Mouse (Mus musculus): ENCODE results near the gene Tet1. TPM values are rescaled to one million over a fixed set of nuclear protein-coding genes. Genes with fewer than 3 reads are reported as not detected.

Tet1 gene
- polyA plus RNA-seq, 1 experiment: 0.84 TPM

- TF ChIP-seq CTCF (IDR thresholded peaks at IDR 0.05; ENCODE audit: extremely low read depth, insufficient read depth, insufficient read length, insufficient replicate concordance) (no peak), POLR2A (IDR thresholded peaks at IDR 0.05; ENCODE audit: low read depth, low read length) (no peak)
- H3K4me3 ChIP-seq (ENCODE audit: extremely low read depth, insufficient read depth, insufficient read length): no peak overlapping the region
- no peak for DNase-seq (ENCODE audit: low read depth in 1 of 2, low spot score in 2 of 2)
- H3K36me3 ChIP-seq (ENCODE audit: control insufficient read depth, insufficient read depth, low read length): peaks cover 3% of the 10 kb centered on the region; the same call in 1 of the 2 replicates
- H3K27ac ChIP-seq (ENCODE audit: insufficient read depth, low read length): no peak overlapping the region
- H3K4me1 ChIP-seq (ENCODE audit: control insufficient read depth, insufficient read depth, insufficient read length): no peaks in the 10 kb centered on the region
- no peaks in the 10 kb centered on the region for H3K27me3 ChIP-seq (ENCODE audit: control insufficient read depth, insufficient read depth, low read length)
- 100% methylated on average over 2 of the region's 2 CpGs for WGBS
Measured at GRCm38 (mm10) chr10:62808766-62809165, 100.0 kb downstream of the Tet1 start.

- H3K36me3 ChIP-seq (ENCODE audit: control insufficient read depth, insufficient read depth, low read length): peaks cover 3% of the 10 kb centered on the region; the same call in 1 of the 2 replicates
- no peak for DNase-seq (ENCODE audit: low read depth in 1 of 2, low spot score in 2 of 2)
- H3K27ac ChIP-seq (ENCODE audit: insufficient read depth, low read length): no peak overlapping the region
- no peak for TF ChIP-seq POLR2A (IDR thresholded peaks at IDR 0.05; ENCODE audit: low read depth, low read length)
- TF ChIP-seq CTCF (IDR thresholded peaks at IDR 0.05; ENCODE audit: extremely low read depth, insufficient read depth, insufficient read length, insufficient replicate concordance): no peak
- H3K27me3 ChIP-seq (ENCODE audit: control insufficient read depth, insufficient read depth, low read length): no peaks in the 10 kb centered on the region
- no peak overlapping the region for H3K4me3 ChIP-seq (ENCODE audit: extremely low read depth, insufficient read depth, insufficient read length)
- no peaks in the 10 kb centered on the region for H3K4me1 ChIP-seq (ENCODE audit: control insufficient read depth, insufficient read depth, insufficient read length)
- 83% methylated on average over 7 of the region's 7 CpGs for WGBS
Measured at GRCm38 (mm10) chr10:62808316-62808715, 100.5 kb downstream of the Tet1 start.

GRCm38 (mm10) chr10:62804106-62804505 is 104.7 kb downstream of the Tet1 start:
- no peak for DNase-seq (ENCODE audit: low read depth in 1 of 2, low spot score in 2 of 2)
- Histone ChIP-seq H3K27ac (ENCODE audit: insufficient read depth, low read length) (no peak overlapping the region), H3K36me3 (ENCODE audit: control insufficient read depth, insufficient read depth, low read length) (no peaks in the 10 kb centered on the region), H3K27me3 (ENCODE audit: control insufficient read depth, insufficient read depth, low read length) (no peaks in the 10 kb centered on the region), H3K4me3 (ENCODE audit: extremely low read depth, insufficient read depth, insufficient read length) (no peak overlapping the region), H3K4me1 (ENCODE audit: control insufficient read depth, insufficient read depth, insufficient read length) (no peaks in the 10 kb centered on the region)
- 79% methylated on average over 2 of the region's 2 CpGs for WGBS
- peak; percentile 0; the same call in 1 of the 2 replicates for TF ChIP-seq CTCF (IDR thresholded peaks at IDR 0.05; ENCODE audit: extremely low read depth, insufficient read depth, insufficient read length, insufficient replicate concordance)
- no peak for TF ChIP-seq POLR2A (IDR thresholded peaks at IDR 0.05; ENCODE audit: low read depth, low read length)

GRCm38 (mm10) chr10:62803296-62803695 is 105.5 kb downstream of the Tet1 start:
- Histone ChIP-seq H3K4me3 (ENCODE audit: extremely low read depth, insufficient read depth, insufficient read length) (no peak overlapping the region), H3K4me1 (ENCODE audit: control insufficient read depth, insufficient read depth, insufficient read length) (no peaks in the 10 kb centered on the region), H3K27me3 (ENCODE audit: control insufficient read depth, insufficient read depth, low read length) (no peaks in the 10 kb centered on the region), H3K36me3 (ENCODE audit: control insufficient read depth, insufficient read depth, low read length) (no peaks in the 10 kb centered on the region), H3K27ac (ENCODE audit: insufficient read depth, low read length) (no peak overlapping the region)
- 95% methylated on average over 2 of the region's 2 CpGs for WGBS
- TF ChIP-seq POLR2A (IDR thresholded peaks at IDR 0.05; ENCODE audit: low read depth, low read length) (no peak), CTCF (IDR thresholded peaks at IDR 0.05; ENCODE audit: extremely low read depth, insufficient read depth, insufficient read length, insufficient replicate concordance) (no peak)
- DNase-seq (ENCODE audit: low read depth in 1 of 2, low spot score in 2 of 2): no peak

- Histone ChIP-seq H3K4me1 (ENCODE audit: control insufficient read depth, insufficient read depth, insufficient read length) (peaks cover 4% of the 10 kb centered on the region; the same call in 1 of the 2 replicates), H3K27ac (ENCODE audit: insufficient read depth, low read length) (no peak overlapping the region), H3K4me3 (ENCODE audit: extremely low read depth, insufficient read depth, insufficient read length) (no peak overlapping the region), H3K27me3 (ENCODE audit: control insufficient read depth, insufficient read depth, low read length) (no peaks in the 10 kb centered on the region; the same call in 1 of the 2 replicates), H3K36me3 (ENCODE audit: control insufficient read depth, insufficient read depth, low read length) (peaks cover 6% of the 10 kb centered on the region)
- TF ChIP-seq CTCF (IDR thresholded peaks at IDR 0.05; ENCODE audit: extremely low read depth, insufficient read depth, insufficient read length, insufficient replicate concordance): no peak
- WGBS: 94% methylated on average over 4 of the region's 4 CpGs
- DNase-seq (ENCODE audit: low read depth in 1 of 2, low spot score in 2 of 2): no peak
Measured at GRCm38 (mm10) chr10:62794221-62794620, 114.6 kb downstream of the Tet1 start.

GRCm38 (mm10) chr10:62793091-62793453 is 115.7 kb downstream of the Tet1 start:
- WGBS: 71% methylated on average over 2 of the region's 2 CpGs
- H3K4me3 ChIP-seq (ENCODE audit: extremely low read depth, insufficient read depth, insufficient read length): peak overlapping the region; percentile 100; the same call in 1 of the 2 replicates
- peaks cover 4% of the 10 kb centered on the region; the same call in 1 of the 2 replicates for H3K4me1 ChIP-seq (ENCODE audit: control insufficient read depth, insufficient read depth, insufficient read length)
- peaks cover 11% of the 10 kb centered on the region for H3K36me3 ChIP-seq (ENCODE audit: control insufficient read depth, insufficient read depth, low read length)
- TF ChIP-seq CTCF (IDR thresholded peaks at IDR 0.05; ENCODE audit: extremely low read depth, insufficient read depth, insufficient read length, insufficient replicate concordance): no peak
- no peak for TF ChIP-seq POLR2A (IDR thresholded peaks at IDR 0.05; ENCODE audit: low read depth, low read length)
- H3K27me3 ChIP-seq (ENCODE audit: control insufficient read depth, insufficient read depth, low read length): no peaks in the 10 kb centered on the region; the same call in 1 of the 2 replicates
- peak in 1 of 2 experiments; percentile 17 for DNase-seq (ENCODE audit: low read depth in 1 of 2, low spot score in 2 of 2)
- H3K27ac ChIP-seq (ENCODE audit: insufficient read depth, low read length): peak overlapping the region; percentile 96

All from spleen, adult 2 months (tissue).